Mouse (Mus musculus): ENCODE results near the gene Wdr6. TPM values are rescaled to one million over a fixed set of nuclear protein-coding genes. Genes with fewer than 3 reads are reported as not detected.

Wdr6 gene
- polyA plus RNA-seq, 1 experiment from 2014 or later = 326 TPM

- H3K9ac ChIP-seq (ENCODE audit: low read depth, low read length) = no peak overlapping the region
- H3K27me3 ChIP-seq (replicated peaks; ENCODE audit: control insufficient read depth, insufficient read depth, low read length) = no peaks in the 10 kb centered on the region
- no peaks in the 10 kb centered on the region for H3K4me1 ChIP-seq (ENCODE audit: control insufficient read depth, insufficient read depth, low read depth, low read length)
- H3K4me2 ChIP-seq (ENCODE audit: low read length) = no peak overlapping the region
- 94% methylated on average over 1 of the region's 1 CpGs for WGBS
- no peak overlapping the region for H3K27ac ChIP-seq (ENCODE audit: low read depth, low read length)
- peaks cover 39% of the 10 kb centered on the region for H3K36me3 ChIP-seq (ENCODE audit: control insufficient read depth, insufficient read depth, low read length)
- H3K9me3 ChIP-seq (ENCODE audit: control insufficient read depth, low read length) = no peaks in the 10 kb centered on the region
- H3K4me3 ChIP-seq (ENCODE audit: low read length) = no peak overlapping the region
- no peak for ATAC-seq
These were observed 31.7 kb downstream of the Wdr6 start for GRCm38 (mm10) chr9:108546875-108547274.

DNA sequence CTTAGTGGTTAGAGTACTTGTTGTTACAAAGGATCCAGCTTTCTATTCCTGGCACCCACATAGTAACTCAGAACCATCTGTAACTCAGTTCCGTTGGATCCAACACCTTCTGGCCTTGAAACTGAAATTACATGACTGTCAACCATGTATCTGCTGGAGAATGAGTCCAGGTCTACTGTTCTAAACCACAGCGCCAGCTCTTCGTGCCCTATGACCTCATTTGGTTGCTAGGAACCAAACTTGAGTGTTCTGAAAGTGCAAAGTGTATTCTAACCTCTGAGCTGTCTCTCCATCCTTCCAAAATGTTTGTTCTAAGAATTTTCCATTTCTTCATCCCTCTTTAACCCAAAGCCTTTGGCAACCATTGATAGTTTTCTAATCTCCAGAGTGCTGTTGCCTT, 32.6 kb downstream of the Wdr6 start:
- ATAC-seq = no peak
- WGBS = 94% methylated on average over 3 of the region's 3 CpGs
- peaks cover 43% of the 10 kb centered on the region for H3K36me3 ChIP-seq (ENCODE audit: control insufficient read depth, insufficient read depth, low read length)
- H3K4me2 ChIP-seq (ENCODE audit: low read length) = no peak overlapping the region
- no peaks in the 10 kb centered on the region for H3K9me3 ChIP-seq (ENCODE audit: control insufficient read depth, low read length)
- H3K9ac ChIP-seq (ENCODE audit: low read depth, low read length) = no peak overlapping the region
- H3K4me3 ChIP-seq (ENCODE audit: low read length) = no peak overlapping the region
- no peak overlapping the region for H3K27ac ChIP-seq (ENCODE audit: low read depth, low read length)
- H3K27me3 ChIP-seq (replicated peaks; ENCODE audit: control insufficient read depth, insufficient read depth, low read length) = no peaks in the 10 kb centered on the region
- no peaks in the 10 kb centered on the region for H3K4me1 ChIP-seq (ENCODE audit: control insufficient read depth, insufficient read depth, low read depth, low read length)

DNA sequence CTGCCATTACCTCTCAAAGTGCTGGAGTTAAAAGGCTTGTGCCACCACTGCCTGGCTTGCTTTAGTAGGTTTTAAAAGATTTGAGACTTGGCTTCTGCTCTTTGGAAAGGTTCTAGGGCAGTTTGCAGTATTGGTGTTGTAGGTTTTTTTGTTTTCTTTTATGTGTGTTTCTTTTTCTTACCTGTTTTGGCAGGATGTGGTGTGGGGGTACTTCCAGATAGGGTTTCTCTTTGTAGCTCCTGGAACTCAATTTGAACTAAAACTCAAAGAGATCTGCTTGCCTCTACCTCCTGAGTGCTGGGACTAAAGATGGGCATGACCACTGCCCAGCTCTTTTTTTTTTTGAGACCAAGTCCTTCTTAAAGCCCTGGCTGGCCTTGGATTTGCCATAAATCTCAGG, 37.7 kb downstream of the Wdr6 start:
- H3K4me1 ChIP-seq (ENCODE audit: control insufficient read depth, insufficient read depth, low read depth, low read length) = no peaks in the 10 kb centered on the region
- no peak overlapping the region for H3K9ac ChIP-seq (ENCODE audit: low read depth, low read length)
- no peaks in the 10 kb centered on the region for H3K9me3 ChIP-seq (ENCODE audit: control insufficient read depth, low read length)
- no peak overlapping the region for H3K4me3 ChIP-seq (ENCODE audit: low read length)
- peaks cover 39% of the 10 kb centered on the region for H3K36me3 ChIP-seq (ENCODE audit: control insufficient read depth, insufficient read depth, low read length)
- no peaks in the 10 kb centered on the region for H3K27me3 ChIP-seq (replicated peaks; ENCODE audit: control insufficient read depth, insufficient read depth, low read length)
- no peak overlapping the region for H3K4me2 ChIP-seq (ENCODE audit: low read length)
- no peak for ATAC-seq
- no peak overlapping the region for H3K27ac ChIP-seq (ENCODE audit: low read depth, low read length)

- Histone ChIP-seq H3K4me2 (ENCODE audit: low read length) (no peak overlapping the region), H3K9ac (ENCODE audit: low read depth, low read length) (no peak overlapping the region), H3K4me1 (ENCODE audit: control insufficient read depth, insufficient read depth, low read depth, low read length) (no peaks in the 10 kb centered on the region), H3K27ac (ENCODE audit: low read depth, low read length) (no peak overlapping the region), H3K9me3 (ENCODE audit: control insufficient read depth, low read length) (no peaks in the 10 kb centered on the region), H3K4me3 (ENCODE audit: low read length) (no peak overlapping the region), H3K36me3 (ENCODE audit: control insufficient read depth, insufficient read depth, low read length) (peaks cover 32% of the 10 kb centered on the region), H3K27me3 (replicated peaks; ENCODE audit: control insufficient read depth, insufficient read depth, low read length) (no peaks in the 10 kb centered on the region)
- 93% methylated on average over 1 of the region's 1 CpGs for WGBS
- no peak for ATAC-seq
These were observed 47.0 kb downstream of the Wdr6 start for GRCm38 (mm10) chr9:108531496-108531895.

DNA sequence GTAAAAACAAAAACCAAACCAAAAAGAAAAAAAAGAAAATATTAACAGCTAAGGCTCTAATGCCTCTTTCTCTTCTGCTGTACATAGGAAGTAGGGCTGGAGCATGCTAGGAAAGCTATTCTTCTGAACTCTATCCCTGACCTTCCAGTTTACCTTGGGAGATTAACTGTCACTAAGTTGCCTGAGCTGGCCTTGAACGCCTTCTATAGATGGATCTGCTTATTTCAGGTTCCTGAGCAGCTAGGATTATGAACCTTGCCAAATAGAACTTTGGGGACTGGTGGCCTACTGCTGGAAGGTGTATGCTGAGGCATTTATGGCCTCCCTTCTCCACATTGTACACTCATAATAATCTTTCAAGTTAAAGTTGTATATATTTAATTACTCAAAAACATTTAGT, 47.6 kb downstream of the Wdr6 start:
- Histone ChIP-seq H3K4me2 (ENCODE audit: low read length) (no peak overlapping the region), H3K27me3 (replicated peaks; ENCODE audit: control insufficient read depth, insufficient read depth, low read length) (no peaks in the 10 kb centered on the region), H3K27ac (ENCODE audit: low read depth, low read length) (no peak overlapping the region), H3K4me3 (ENCODE audit: low read length) (no peak overlapping the region), H3K4me1 (ENCODE audit: control insufficient read depth, insufficient read depth, low read depth, low read length) (no peaks in the 10 kb centered on the region), H3K9me3 (ENCODE audit: control insufficient read depth, low read length) (no peaks in the 10 kb centered on the region), H3K36me3 (ENCODE audit: control insufficient read depth, insufficient read depth, low read length) (peaks cover 30% of the 10 kb centered on the region), H3K9ac (ENCODE audit: low read depth, low read length) (no peak overlapping the region)
- WGBS = 92% methylated on average over 1 of the region's 1 CpGs
- no peak for ATAC-seq

DNA sequence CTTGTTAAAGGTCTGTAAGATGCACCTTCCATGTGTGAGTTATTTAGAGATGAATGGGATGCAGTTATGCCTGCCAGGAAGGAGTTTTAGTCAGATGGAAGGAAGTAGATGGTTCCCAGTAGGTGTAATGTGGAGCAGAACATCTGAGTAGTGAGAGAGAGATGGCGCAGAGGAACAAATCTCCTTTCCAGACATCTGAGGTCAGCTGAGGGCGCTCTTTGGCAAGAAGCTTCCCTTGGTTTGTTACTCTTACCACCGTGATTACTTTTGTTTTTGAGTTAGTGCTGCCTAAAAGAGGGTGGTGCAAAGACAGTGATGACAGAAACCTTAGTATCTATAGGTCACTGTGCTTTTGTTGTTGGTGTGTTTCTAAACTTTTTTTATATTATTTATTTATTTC, 53.1 kb downstream of the Wdr6 start:
- 85% methylated on average over 3 of the region's 3 CpGs for WGBS
- Histone ChIP-seq H3K4me1 (ENCODE audit: control insufficient read depth, insufficient read depth, low read depth, low read length) (no peaks in the 10 kb centered on the region; the same call in 1 of the 2 replicates), H3K4me2 (ENCODE audit: low read length) (no peak overlapping the region), H3K9ac (ENCODE audit: low read depth, low read length) (no peak overlapping the region), H3K4me3 (ENCODE audit: low read length) (no peak overlapping the region), H3K36me3 (ENCODE audit: control insufficient read depth, insufficient read depth, low read length) (peaks cover 4% of the 10 kb centered on the region; the same call in 1 of the 2 replicates), H3K27me3 (replicated peaks; ENCODE audit: control insufficient read depth, insufficient read depth, low read length) (no peaks in the 10 kb centered on the region), H3K27ac (ENCODE audit: low read depth, low read length) (no peak overlapping the region), H3K9me3 (ENCODE audit: control insufficient read depth, low read length) (no peaks in the 10 kb centered on the region)
- no peak for ATAC-seq

- no peak for ATAC-seq
- H3K9me3 ChIP-seq (ENCODE audit: control insufficient read depth, low read length) = no peaks in the 10 kb centered on the region
- H3K4me2 ChIP-seq (ENCODE audit: low read length) = no peak overlapping the region
- no peaks in the 10 kb centered on the region for H3K27me3 ChIP-seq (replicated peaks; ENCODE audit: control insufficient read depth, insufficient read depth, low read length)
- H3K4me1 ChIP-seq (ENCODE audit: control insufficient read depth, insufficient read depth, low read depth, low read length) = peaks cover 16% of the 10 kb centered on the region
- H3K4me3 ChIP-seq (ENCODE audit: low read length) = no peak overlapping the region
- H3K36me3 ChIP-seq (ENCODE audit: control insufficient read depth, insufficient read depth, low read length) = no peaks in the 10 kb centered on the region
- 98% methylated on average over 4 of the region's 4 CpGs for WGBS
- H3K9ac ChIP-seq (ENCODE audit: low read depth, low read length) = no peak overlapping the region
- no peak overlapping the region for H3K27ac ChIP-seq (ENCODE audit: low read depth, low read length)
These were observed 55.2 kb downstream of the Wdr6 start for GRCm38 (mm10) chr9:108523341-108523740.

MicroRNAs within 50 kb of the gene (microRNA counts, 519-probe panel; counts per million panel counts)
- microRNA mmu-miR-191 (2,483 counts per million, percentile 65 among the panel's probes with 10 or more counts), microRNA mmu-miR-425 (2,477 counts per million, percentile 64 among the panel's probes with 10 or more counts)

Small RNAs within 50 kb of the gene (microRNA-seq; reads per million reads assigned to microRNA genes)
- not detected for gene Gm24083
- gene Mir191 = not detected
- gene Mir425 = 901 reads per million, percentile 76 among the genes with 10 or more reads in this experiment

Other genes with a start within 250 kb of the Wdr6 start
- 451 and 453 TPM in 2 replicates for gene Gpx1, start 239.8 kb downstream of the Wdr6 start, polyA plus RNA-seq (2015; fragmentation: Nextera tagmentation; extraction: Ambion mirVana)
- gene Usp4, start 230.9 kb downstream of the Wdr6 start, polyA plus RNA-seq (2015; fragmentation: Nextera tagmentation; extraction: Ambion mirVana) = 116 and 127 TPM in 2 replicates
- gene 1700102P08Rik, start 185.9 kb downstream of the Wdr6 start, polyA plus RNA-seq (2015; fragmentation: Nextera tagmentation; extraction: Ambion mirVana) = 1.5 and 2.7 TPM in 2 replicates
- gene Ccdc36, start 150.3 kb downstream of the Wdr6 start, polyA plus RNA-seq (2015; fragmentation: Nextera tagmentation; extraction: Ambion mirVana) = 1.6 and 1.7 TPM in 2 replicates
- gene BC048562, start 142.3 kb downstream of the Wdr6 start, polyA plus RNA-seq (2015; fragmentation: Nextera tagmentation; extraction: Ambion mirVana) = not detected in 2 replicates
- gene Ccdc71, start 118.2 kb downstream of the Wdr6 start, polyA plus RNA-seq (2015; fragmentation: Nextera tagmentation; extraction: Ambion mirVana) = 57.6 and 68.3 TPM in 2 replicates
- 54.8 and 68.6 TPM in 2 replicates for gene Klhdc8b, start 117.2 kb downstream of the Wdr6 start, polyA plus RNA-seq (2015; fragmentation: Nextera tagmentation; extraction: Ambion mirVana)
- gene Lamb2, start 99.0 kb downstream of the Wdr6 start, polyA plus RNA-seq (2015; fragmentation: Nextera tagmentation; extraction: Ambion mirVana) = 17.1 and 26.5 TPM in 2 replicates
- gene Usp19, start 88.1 kb downstream of the Wdr6 start, polyA plus RNA-seq (2015; fragmentation: Nextera tagmentation; extraction: Ambion mirVana) = 56.3 and 71.4 TPM in 2 replicates
- 62.3 and 64.6 TPM in 2 replicates for gene Qars, start 71.0 kb downstream of the Wdr6 start, polyA plus RNA-seq (2015; fragmentation: Nextera tagmentation; extraction: Ambion mirVana)
- gene Qrich1, start 61.9 kb downstream of the Wdr6 start, polyA plus RNA-seq (2015; fragmentation: Nextera tagmentation; extraction: Ambion mirVana) = 106 and 126 TPM in 2 replicates
- gene Impdh2, start 18.5 kb downstream of the Wdr6 start, polyA plus RNA-seq (2015; fragmentation: Nextera tagmentation; extraction: Ambion mirVana) = 101 and 110 TPM in 2 replicates
- 71.8 and 78.2 TPM in 2 replicates for gene Ndufaf3, start 11.3 kb downstream of the Wdr6 start, polyA plus RNA-seq (2015; fragmentation: Nextera tagmentation; extraction: Ambion mirVana)
- gene Dalrd3, start 8.9 kb downstream of the Wdr6 start, polyA plus RNA-seq (2015; fragmentation: Nextera tagmentation; extraction: Ambion mirVana) = 328 and 331 TPM in 2 replicates
- 40.1 and 40.2 TPM in 2 replicates for gene P4htm, start 18.9 kb upstream of the Wdr6 start, polyA plus RNA-seq (2015; fragmentation: Nextera tagmentation; extraction: Ambion mirVana)
- 44.6 and 48.0 TPM in 2 replicates for gene Arih2, start 70.6 kb upstream of the Wdr6 start, polyA plus RNA-seq (2015; fragmentation: Nextera tagmentation; extraction: Ambion mirVana)
- gene Slc25a20, start 83.3 kb upstream of the Wdr6 start, polyA plus RNA-seq (2015; fragmentation: Nextera tagmentation; extraction: Ambion mirVana) = 48.7 and 51.3 TPM in 2 replicates
- gene Prkar2a, start 110.6 kb upstream of the Wdr6 start, polyA plus RNA-seq (2015; fragmentation: Nextera tagmentation; extraction: Ambion mirVana) = 36.8 and 52.8 TPM in 2 replicates
- gene Ip6k2, start 205.1 kb upstream of the Wdr6 start, polyA plus RNA-seq (2015; fragmentation: Nextera tagmentation; extraction: Ambion mirVana) = 178 and 185 TPM in 2 replicates
- gene Nckipsd, start 229.6 kb upstream of the Wdr6 start, polyA plus RNA-seq (2015; fragmentation: Nextera tagmentation; extraction: Ambion mirVana) = 32.2 and 35.1 TPM in 2 replicates
- gene Celsr3, start 247.6 kb upstream of the Wdr6 start, polyA plus RNA-seq (2015; fragmentation: Nextera tagmentation; extraction: Ambion mirVana) = 11.6 and 12.8 TPM in 2 replicates

Data from hindbrain, embryonic 16.5 days (tissue).